Mouse (Mus musculus) heart, adult 11 months (tissue): ENCODE measurements around the gene Fam192a.
A peak's percentile ranks its signal among the peaks of the same experiment; 100 is the strongest.

Experiments used
- DNase-seq: peaks from one replicate; pipeline ENCODE4 v3.0.0; 2022

Gene Fam192a

GRCm38 (mm10) chr8:94569419-94569818 lies 32.4 kb downstream of the Fam192a start:
- DNase-seq: no peak

DNA sequence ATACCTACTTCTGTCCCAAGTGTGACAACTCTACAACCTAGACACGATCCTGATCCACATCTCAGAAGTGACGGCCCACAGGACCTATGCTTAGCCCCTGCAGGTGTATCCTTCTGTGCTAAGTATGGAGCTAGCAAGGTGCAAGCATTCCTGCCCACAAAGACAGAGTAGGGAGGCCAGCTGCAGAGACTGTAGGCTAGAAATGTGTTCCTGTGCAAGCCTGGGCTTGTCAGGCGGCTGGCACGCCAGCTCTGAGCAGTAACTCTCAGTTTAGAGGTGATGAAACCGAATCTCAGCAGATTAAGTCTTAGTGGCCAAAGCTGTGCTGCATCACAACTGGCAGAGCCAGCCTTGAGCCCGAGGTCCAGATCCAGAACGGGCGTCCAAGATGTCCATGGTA lies 33.7 kb downstream of the Fam192a start:
- no peak for DNase-seq

GRCm38 (mm10) chr8:94567159-94567849 lies 34.5 kb downstream of the Fam192a start:
- DNase-seq: no peak

- DNase-seq: no peak
Observed at GRCm38 (mm10) chr8:94566446-94567158, 35.2 kb downstream of the Fam192a start.

DNA sequence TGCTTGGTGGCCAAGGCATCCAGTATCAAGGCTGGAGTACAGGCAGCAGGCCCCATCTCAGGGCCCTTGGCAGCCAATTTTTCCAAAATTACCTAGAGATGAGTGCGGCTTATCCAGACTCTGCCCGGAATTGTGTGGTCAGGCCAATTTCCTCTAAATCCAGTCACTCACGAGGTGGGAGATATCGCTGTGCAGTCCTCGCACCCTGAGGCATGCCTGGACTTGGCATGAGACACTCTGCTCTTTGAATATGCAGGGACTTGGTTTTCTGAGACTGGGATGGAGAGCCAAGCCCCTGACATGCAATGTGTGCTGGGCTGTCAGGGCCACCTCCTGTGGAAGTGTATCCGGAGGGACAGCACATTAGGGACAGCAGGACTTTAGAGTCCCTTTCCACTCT lies 35.8 kb downstream of the Fam192a start:
- DNase-seq: no peak

DNA sequence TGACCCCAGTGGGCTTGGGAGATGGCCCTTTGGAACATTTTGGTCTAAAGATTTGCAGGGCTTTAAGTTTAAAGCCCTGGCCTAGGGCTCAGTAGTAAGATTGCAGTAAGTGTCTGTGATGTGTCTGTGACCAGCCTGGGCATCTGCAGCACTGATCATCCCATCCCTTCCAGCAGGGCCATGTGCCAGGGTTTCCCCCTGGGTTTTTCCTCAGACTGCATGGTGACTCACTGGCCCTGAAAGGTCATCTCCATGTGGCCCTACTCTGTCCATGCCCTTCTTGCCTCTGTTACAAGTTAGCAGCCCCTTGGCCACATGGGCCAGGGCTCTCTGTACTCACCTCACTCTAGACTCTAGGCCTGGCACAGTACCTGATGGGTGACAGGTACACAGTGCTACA lies 37.4 kb downstream of the Fam192a start:
- DNase-seq: no peak

DNA sequence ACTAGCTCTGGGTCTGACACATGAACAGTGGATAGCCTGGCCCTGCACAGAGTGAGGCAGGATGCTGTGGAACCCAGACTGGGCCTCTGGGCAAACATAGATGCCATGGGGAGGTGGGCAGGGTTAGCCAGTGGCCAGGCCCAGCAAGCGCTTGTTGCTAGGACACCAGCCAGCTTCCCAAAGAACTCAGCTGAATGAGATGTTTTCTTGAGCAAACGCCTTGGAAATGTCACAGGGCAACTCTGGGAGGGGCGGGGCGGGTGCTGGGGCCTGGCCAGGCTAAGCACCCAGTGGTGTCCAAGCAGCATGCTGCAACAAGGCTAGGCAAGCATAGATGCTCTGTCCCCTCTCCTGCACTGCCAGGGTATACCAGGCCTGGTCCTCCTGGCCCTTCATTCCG lies 40.5 kb downstream of the Fam192a start:
- DNase-seq: no peak

DNA sequence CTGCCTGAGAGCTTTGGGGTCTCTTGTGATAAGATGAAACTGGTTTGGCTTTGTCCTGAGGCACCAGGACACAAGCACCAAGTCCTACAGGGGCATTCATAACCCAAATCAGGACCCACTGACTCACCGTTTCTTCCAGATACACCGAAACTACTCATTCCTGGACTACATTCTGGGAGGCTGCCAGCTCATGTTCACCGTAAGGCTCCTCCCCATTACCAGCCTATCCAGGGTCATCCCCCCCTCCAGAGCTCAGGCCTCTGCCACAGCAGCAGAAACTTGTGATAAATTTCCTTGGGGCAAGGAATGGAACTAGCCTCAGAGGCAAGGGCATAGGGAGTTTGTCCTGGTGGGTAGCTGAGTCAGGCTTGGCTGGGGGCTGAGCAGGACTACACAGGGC lies 44.5 kb downstream of the Fam192a start:
- DNase-seq: no peak

DNA sequence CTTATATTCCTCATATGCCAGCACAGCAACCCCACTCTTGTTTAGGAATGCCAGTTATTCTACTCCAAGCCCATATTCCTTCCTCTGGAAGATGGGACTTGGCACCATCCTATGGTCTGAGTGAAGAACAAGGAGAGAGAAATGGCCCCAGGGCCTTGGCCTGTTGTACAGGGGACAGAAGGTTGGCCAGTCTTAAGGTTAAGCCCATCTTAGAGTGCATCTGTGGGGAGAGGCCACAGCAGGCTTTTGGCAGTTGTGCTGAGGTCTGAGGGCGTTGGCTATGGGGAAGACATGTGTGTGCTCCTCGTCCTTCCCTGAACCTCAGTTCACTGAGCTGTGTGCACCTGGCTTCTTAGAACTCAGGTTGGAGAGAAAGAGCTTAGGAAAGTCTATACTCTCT lies 49.1 kb downstream of the Fam192a start:
- no peak for DNase-seq

DNA sequence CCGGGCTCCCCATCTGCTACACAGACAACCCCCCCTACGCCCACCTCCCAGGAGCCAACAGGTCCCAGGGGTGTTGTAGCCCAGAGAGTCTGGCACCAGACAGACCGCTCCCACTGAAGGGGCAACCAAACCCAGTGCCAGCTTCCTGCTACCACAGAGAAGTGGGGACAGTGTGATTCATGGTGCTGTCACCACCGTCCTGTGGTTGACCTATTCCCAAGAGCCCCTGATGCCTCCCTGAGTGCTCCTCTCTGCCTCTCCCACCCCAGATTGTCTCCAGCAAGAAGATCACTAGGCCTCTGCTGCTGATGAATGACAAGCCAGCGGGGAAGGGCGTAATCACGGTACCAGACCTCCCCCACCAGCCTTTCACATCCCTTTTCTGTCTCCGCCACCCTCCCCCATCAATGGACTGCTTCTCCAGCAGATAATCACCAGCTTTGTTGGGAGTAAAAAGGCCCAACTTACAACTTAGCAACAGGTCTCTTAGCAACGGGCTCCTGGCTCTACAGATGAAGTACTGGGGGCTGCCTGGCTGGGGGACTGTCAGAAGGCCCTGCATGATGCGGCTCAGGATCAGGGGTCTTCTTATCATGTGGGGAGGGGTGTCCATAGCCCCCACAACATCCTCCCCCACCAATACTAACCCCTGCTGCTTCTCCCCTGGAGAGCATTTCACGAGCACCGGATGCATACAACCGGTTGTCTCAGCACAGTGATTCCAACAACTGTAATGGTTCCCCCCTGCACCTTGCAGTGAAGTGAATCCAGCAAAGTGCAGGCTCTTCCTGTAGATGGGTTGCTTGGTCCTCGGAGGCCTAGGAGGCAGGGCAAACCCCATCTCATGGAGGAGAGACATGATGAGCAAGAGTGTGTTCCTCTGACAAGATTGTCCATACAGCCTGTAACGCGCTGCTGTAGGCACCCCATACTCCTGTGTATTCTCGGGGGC lies 50.0 kb downstream of the Fam192a start:
- DNase-seq: peak; percentile 94

- DNase-seq: peak; percentile 96
Observed at GRCm38 (mm10) chr8:94549998-94550397, 51.8 kb downstream of the Fam192a start.

DNA sequence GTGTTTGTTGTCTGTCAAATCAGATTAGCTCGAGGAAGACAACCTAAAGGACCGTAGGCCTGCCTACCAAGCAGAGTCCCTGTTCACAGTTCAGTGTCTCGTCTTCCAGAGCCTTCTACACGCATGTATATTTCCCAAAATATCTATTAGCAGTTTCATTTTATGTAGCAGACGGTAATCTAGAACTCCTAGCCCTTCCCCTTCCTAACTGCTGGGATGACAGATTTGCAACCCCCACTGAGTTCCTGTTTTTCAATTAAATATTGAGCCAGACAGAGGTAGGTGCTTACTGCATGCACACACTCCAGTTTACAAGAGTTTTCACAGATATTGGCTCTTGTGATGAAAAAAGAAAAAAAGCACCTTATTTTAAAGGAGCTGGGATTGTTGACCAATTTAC lies 52.3 kb downstream of the Fam192a start:
- no peak for DNase-seq

DNA sequence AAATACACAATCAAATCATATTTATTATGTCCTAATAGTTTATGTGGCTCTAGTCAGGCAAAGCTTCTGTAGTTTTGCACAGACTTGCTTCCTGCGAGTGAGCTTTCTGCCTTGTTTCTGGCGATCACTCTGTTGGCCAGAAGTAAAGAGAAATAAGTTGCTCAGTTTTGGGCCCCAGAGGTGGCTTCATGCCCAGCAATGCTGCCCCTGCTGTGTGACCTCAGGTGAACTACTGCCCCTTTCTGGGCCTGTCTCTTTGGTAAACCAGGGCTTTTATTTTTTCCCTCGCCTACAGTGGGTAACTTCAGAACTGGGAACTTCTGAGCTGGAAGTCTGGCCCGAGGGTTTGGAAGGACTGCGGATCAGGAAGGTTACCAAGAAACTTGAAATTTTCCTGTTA lies 52.8 kb downstream of the Fam192a start:
- no peak for DNase-seq

- DNase-seq: no peak
Observed at GRCm38 (mm10) chr8:94543981-94544380, 57.8 kb downstream of the Fam192a start.

- DNase-seq: no peak
Observed at GRCm38 (mm10) chr8:94540889-94541795, 60.7 kb downstream of the Fam192a start.

DNA sequence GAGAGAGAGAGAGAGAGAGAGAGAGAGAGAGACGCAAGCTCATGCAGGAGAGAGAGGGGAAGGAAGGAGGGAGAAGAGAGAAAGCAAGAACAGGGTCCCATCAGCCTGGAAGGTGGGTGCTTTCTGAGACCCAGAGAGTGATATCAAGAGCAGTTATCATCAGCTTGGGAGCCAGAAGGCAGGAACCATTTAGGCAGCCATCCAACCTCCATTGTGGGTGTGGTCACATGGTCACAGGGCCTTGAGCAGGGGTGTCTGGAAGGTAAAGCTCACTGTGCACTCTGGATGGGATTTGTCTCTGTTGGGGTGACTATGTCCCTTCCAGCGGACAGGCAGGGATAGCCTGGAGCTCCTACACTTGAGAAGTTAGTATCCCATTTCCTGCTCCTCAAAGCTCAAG lies 61.8 kb downstream of the Fam192a start:
- DNase-seq: no peak

DNA sequence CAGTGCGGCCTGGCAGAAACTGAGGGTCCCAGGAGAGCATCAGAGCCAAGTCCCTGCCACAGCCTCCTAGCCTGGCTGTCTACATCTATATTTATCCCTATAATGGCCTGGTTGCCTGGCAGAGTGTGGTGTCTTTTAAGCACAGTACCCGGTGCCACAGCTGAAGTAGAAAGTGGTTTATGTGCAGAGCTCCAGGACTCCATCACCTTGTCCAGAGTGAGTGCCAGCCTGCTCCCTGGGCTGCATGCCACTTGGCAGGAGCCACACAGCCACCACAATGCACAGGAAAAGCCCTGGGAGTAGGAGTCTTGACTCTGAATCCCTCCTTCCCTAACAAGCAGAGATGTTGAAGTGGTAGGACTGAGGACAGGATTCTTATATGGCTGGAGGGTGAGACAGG lies 64.3 kb downstream of the Fam192a start:
- peak; percentile 95 for DNase-seq

DNA sequence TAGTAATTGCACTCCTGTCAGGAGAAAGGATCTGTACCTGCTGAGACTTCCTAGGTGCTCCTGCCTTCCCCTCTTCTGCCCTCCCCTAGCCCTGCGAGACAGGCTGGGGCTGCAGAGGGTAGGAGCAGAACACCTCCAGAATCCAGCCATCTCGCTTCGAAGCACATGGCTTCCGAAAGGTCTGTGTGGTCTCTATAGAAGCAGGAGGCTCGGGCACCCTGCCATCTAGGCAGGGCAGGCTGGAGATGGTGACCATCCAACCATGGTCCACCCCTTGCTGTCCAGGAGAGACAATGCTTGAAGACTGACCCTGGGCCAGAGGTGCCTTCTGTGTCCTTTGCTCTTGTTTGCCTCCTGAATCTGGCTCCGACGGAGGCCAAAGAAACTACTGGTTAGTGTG lies 66.2 kb downstream of the Fam192a start:
- DNase-seq: no peak

GRCm38 (mm10) chr8:94534612-94535011 lies 67.2 kb downstream of the Fam192a start:
- no peak for DNase-seq

DNA sequence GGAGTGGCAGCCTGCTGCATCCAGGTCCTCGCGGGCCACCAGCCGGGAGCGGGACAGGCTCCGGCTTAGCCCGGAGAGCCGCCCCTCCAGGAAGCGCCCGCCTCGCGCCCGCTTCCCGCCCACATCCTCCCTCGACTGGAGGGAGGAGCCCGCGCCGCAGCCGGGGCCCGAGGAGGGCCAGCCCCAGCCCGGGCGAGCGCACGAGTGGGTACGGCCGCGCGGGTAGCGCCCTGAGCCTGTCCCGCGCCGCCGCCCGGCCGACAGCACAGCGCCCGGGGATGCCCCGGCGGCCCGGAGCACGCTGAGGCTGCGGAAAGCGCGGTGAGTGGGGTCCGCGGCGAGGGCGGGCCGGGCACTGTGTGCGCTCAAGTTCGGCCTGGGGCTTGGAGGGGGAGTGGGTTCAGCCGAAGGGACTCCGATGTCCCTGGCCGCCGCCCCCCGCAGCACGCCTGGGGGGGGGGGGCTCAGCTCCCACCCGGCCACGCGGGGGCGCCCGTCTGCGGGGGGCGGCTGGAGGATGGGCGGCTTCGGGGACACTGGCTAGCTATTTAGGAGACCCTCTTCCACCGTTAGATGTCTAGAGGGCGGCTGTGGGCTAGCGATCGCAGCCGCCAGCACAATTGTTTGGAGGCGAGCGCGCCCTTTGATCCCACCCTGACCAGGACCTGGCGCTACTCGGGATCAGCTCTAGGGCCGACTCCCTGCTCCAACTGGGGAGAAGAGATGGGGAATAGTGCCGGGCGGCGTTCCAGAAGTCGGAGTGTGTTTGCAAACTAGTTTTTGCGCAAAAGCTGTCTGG lies 68.7 kb downstream of the Fam192a start, which contains the start of gene Cpne2:
TSS of gene Cpne2 (plus strand) at position 118 of the 799 bp plus-strand sequence.
- peak; percentile 99 for DNase-seq

DNA sequence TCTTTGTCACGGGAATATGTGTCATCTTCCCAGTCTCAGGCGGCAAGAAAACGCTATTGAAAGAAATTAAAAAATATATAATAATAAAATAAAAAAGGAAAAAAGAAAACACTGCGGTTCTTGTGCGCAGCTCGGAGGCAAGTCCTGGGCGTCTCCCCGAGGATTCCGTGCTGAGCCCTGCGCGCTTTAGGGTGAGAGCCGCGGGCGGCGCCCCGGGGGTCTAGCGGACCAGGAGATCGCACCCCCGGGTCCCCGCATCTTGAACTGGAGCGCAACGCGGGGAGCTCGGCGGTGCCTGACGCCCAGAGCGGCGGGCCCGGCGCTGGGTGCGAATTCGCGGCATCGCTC lies 69.3 kb downstream of the Fam192a start:
- no peak for DNase-seq

GRCm38 (mm10) chr8:94532000-94532399 lies 69.8 kb downstream of the Fam192a start:
- no peak for DNase-seq
